Mouse (Mus musculus): ENCODE data around the gene Sfmbt1.

DNA sequence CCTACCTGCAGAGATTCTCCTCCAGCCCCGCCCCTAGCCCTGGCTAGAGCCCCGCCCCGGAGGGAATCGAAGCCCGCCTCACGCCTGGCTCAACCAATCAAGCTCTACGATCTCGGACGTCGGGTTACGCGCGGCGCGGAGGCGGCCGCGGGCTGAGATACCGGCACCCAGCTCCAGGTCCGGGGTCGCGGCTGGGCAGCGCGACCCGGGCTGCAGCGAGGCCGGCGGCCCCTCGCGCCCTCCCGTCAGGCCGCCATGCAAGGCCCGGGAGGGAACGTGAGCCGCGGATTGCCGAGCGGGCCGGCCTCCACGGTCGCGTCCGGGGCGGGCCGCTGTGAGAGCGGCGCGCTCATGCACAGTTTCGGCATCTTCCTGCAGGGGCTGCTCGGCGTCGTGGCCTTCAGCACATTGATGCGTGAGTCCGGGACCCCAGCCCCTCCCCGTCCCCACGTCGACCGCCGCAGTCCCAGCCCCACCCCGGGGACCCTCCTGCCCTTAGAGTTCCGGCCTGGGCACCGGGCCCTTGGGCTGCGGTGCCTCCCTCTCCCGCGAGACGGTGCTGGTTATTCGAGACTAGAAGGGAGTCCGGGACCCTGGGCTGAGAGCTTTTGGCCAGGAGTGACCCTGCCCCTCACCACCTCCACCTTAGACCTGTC lies 111.0 kb downstream of the Sfmbt1 start, which contains the start of gene Tmem110:
- TF ChIP-seq CTCF (IDR thresholded peaks at IDR 0.05; ENCODE audit: low read depth) = peak; percentile 45; the same call in 1 of the 2 replicates
- no peak for TF ChIP-seq EP300 (IDR thresholded peaks at IDR 0.05; ENCODE audit: low read depth)
